Mouse (Mus musculus) ES-E14 (cell line): ENCODE measurements around the gene Ankrd53.

Experiments
- CHD2 ChIP-seq: IDR thresholded peaks from 2 replicates; pipeline ENCODE4 v1.6.1; 2014; ENCODE audit warnings: mild to moderate bottlenecking, low read depth, low read length, inconsistent platforms
- HCFC1 ChIP-seq: IDR thresholded peaks from 2 replicates; pipeline ENCODE4 v1.6.1; 2012; ENCODE audit warnings: low read length, inconsistent platforms, borderline replicate concordance; ENCODE audit not compliant: insufficient read depth
- ZC3H11A ChIP-seq: IDR thresholded peaks from 2 replicates; pipeline ENCODE4 v1.6.1; 2012; ENCODE audit warnings: low read depth, mild to moderate bottlenecking, inconsistent platforms, low read length, borderline replicate concordance

- TF ChIP-seq ZC3H11A (no peak), CHD2 (no peak), HCFC1 (no peak)
Observed at GRCm38 (mm10) chr6:83802846-83803245, 40.4 kb downstream of the Ankrd53 start.
